Mouse (Mus musculus) layer of hippocampus, postnatal 25 days (tissue): ENCODE results near the gene Tmem200c. TPM values are rescaled to one million over a fixed set of nuclear protein-coding genes. Genes with fewer than 3 reads are reported as not detected.

ENCODE experiments used
- DNase-seq, 2 experiments: peaks; one replicate each; pipeline ENCODE4 v3.0.0; 2022; ENCODE audit warnings: mixed read lengths in 2 of 2, low spot score in 1 of 2; ENCODE audit errors: extremely low spot score in 1 of 2
- total RNA-seq, 2 experiments: library from RNA; stranded (reverse); gene quantifications; 2 replicates each; pipeline ENCODE4 v1.2.3; 2021

Tmem200c gene
- total RNA-seq, 2 experiments from 2014 or later: 6.9 to 7.6 TPM

GRCm38 (mm10) chr17:68890672-68891071 is 64.2 kb downstream of the Tmem200c start:
- DNase-seq: no peak

Other genes starting within 250 kb of the Tmem200c start
- 100 to 1,000 TPM; 127 to 132 TPM for gene Epb41l3, start 249.1 kb downstream of the Tmem200c start, total RNA-seq